Mouse (Mus musculus): ENCODE data around the gene Stxbp5.
A peak's percentile ranks its signal among the peaks of the same experiment; 100 is the strongest.

Gene Stxbp5

DNA sequence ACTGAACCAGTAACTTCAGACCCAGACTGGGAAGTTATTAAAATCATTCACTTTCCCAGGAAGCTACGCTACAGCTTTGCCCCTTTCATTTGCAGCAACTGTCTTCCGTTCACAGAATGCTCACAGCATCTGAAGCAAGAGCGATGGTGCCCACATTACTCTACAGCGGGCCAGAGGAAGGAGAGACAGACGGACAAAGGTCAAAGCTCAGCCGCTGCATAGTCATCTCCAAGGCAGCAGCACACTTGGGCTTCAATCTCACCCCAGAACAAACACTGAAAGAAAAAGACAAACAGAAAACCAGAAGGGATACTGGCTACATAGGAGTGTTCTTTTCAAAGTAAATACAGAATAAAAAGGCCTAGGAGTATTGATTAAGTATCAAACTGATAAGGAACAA is 144.3 kb downstream of the Stxbp5 start:
- DNase-seq (ENCODE audit: low spot score in 2 of 2), result no peak

DNA sequence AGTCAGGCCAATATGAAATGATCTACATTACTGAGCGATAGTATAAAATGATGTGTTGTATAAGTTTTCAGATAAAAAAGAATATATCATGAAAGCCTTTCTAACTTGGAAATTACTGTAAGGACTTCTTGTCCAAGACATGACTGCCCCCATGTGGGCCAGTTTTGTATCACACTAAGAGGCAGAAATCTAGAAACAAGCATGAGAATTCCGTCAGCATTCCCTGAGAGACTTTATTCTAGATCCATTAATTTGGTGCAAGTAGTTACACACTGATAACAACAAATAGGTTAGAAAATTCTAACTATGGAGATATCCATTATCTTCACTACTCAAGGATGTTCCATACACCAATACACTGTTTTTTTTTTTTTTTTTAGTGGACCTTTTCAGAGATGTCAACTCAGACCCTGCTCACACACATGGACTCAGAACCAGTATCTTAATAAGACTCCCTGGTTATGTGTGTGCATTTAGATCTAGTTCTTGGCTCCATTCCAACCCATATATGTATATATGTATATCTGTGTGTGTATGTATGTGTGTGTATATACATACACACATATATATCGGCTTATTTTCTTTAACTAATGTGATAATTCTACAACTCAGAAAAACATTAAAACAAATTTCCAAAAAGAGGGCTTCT is 145.9 kb downstream of the Stxbp5 start:
- DNase-seq (ENCODE audit: low spot score in 2 of 2), result peak; percentile 60 to 78

DNA sequence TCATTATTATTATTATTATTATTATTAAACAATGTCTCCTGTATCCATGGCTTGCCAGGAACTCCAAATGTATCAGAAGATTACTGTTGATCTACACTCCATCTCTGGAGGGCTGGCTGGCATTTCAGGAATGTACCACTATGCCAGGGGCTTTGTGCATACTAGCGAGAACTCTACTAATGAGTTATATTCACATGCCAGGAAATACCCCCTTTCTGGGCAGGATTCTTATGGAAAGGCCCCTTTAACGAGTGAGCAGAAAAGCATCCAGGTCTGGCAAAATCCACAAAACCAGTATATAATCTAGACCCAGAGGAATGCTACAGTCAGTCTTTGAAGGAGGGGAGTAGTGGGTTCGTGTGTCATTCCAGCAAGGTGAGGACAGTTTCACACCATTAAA is 167.0 kb downstream of the Stxbp5 start:
- no peak for DNase-seq (ENCODE audit: low spot score in 2 of 2)

DNA sequence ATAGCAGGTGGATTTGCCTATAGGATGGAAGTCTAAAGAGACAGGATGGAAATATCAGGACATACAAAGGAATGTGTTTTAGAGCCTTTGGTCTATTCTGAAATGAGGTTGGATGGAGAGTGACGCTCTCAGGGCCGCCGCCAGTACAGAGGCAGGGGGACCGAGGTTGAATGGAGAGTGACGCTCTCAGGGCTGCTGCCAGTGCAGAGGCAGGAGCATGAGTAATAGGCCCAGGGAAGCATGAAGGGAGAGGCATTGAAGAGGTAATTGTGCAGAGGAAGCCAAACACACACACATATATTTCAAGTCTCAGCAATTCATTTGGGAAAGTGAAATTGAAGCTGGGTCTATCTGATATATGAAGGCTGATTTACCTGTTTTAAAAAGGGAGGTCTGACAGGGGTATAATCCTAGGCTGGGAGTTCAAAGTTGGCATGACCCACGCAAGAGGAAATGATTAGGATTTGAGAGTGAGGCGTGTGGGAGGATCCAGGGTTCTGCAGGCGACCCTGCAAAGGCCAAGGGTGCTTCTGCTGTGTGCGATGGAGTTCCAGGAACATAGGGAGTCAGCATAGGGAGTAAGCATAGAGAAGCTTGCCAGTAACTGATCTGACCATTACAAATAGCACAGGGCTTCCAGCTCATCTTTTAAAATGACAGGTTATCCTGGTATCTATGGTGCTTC is 168.7 kb downstream of the Stxbp5 start:
- no peak for DNase-seq (ENCODE audit: low spot score in 2 of 2)

DNA sequence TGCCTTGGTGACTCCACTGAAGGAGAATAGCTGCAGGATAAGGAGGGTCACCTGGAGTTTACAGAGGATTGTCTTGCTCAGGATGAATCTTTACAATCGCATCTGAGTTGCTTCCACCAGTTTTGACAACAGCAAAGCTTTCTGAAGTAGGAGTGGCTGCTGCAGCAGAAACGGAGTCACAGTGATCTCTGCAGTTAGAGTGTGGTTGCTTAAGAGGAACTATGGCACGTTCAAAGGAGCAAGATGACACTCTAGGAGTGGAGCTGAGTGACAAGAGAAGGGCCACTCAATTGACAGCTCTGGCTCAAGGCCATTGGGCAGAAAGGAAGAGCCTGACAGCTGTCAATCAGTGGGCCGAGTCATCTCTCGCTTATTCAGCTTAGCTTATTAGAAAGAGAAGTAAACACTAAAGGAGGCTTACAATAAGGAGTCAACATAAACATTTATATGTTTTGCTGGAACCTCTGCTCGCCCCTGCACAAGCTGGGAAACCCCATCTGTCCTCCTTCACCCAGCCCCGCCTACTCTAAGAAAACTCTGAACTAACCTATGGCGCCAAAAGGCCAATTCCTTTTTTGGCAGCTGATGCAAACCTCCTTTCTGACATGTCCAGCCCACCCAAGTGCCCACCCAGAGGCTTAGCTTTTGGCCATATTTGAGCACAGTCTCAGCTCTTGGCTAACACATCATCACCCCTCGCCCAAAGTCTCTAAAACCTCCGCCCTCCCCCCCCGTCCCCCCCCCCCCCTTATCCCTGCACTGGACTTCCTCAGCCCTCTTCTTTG is 178.2 kb downstream of the Stxbp5 start:
- no peak for DNase-seq (ENCODE audit: low spot score in 2 of 2)

DNA sequence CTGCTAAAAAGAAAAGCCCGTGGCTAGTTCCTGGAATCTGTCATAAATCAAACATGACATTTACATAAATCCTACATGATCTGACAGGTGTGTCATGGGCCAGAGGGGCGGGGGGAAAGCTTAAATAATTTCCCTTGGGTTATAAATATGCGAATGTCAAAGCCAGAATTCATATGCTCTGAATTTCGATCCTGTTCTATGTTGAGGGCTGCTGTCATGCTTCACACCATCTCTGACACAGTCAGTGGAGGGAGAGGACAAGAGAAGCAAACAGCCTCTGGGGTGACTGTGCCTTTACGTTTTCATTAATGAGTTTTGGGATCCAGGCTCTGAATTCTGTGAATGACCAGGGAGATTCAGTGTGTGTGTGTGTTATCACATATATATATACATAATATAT is 180.9 kb downstream of the Stxbp5 start:
- no peak for DNase-seq (ENCODE audit: low spot score in 2 of 2)

DNA sequence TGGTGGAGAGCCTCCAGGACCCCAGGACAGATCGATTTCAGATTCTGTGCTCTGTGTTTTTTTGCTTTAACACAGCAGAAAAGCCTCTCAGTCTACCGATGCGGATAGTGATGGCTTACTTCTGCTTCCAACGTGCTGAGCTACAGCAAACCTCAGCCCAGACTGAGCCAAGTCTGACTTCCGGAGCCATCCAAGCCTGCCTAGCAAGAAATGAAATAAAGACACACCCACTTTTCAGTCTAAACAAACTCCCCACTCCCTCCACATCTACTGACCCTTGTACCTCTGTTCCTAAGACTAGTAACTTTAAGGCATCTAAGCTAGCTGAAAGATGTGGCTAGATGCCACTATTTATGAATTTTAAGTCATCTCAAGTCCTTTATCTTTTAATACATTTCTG is 182.8 kb downstream of the Stxbp5 start:
- no peak for DNase-seq (ENCODE audit: low spot score in 2 of 2)

Data from cerebellum, postnatal 4 days (tissue).